Mouse (Mus musculus): Measurements from ENCODE around the gene BC004004.
"Not testable (repeated sequence)": the region's sequence is repeated elsewhere in the genome, so short reads cannot be mapped to it uniquely, and the experiment has no call there.

The BC004004 gene

DNA sequence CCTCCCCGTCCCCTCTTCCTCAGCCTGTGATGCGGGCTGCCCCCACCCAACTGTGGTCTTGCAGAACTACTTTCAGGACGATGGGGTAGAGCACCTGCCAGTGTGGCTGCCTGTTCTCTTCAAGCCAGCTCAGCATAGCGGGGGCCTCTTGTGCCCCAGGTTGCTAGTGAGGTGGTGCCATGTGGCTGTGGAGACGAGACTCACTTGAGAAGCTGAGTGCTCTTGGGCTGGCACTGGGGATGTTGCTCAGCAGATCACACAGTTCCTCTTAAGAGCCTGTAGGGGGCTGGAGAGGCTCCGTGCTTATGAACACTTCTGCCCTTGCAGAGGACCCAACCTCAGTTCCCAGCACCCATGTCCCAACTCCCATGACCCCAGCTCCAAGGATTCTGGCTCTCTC is 29.2 kb downstream of the BC004004 start:
- no peak for DNase-seq (ENCODE audit: low spot score in 2 of 2)

DNA sequence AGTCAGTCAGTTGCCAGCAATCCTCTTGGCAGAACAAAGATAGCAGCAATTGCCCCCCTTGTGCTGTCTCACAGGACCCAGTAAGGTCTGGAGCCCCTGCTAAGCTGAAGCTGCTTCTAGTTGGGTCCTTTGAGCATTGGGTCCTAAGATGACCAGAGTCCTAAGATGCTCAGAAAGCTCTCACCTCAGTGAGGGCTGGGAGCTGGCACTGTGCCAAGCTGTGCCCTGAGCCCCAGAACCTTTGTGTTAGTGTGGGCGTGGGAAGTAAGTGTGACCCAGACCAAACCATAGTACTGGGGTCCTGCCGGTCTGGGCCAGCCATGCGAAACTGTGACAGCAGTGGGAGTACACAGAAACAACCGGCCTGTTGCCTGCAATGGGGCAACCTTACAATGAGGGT is 30.7 kb downstream of the BC004004 start:
- DNase-seq (ENCODE audit: low spot score in 2 of 2): no peak

DNA sequence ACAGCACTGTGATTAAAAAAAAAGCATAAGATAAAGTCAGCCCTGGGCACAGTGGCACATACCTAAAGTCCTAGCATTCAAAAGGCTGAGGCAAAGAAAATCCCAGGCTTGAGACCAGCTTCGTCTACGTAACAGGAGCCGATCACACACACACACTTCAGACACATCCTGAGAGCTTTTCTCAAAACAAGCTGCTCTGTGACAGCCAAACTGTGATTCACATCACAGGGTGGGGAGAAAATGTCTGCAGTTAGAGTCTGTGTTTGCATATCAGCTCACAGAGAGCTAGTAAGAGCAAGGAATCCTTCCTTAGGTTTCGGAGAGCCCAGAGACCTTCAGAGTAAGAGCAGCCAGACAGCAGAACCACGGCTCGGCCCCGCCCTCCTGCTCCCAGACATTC is 32.3 kb downstream of the BC004004 start:
- DNase-seq (ENCODE audit: low spot score in 2 of 2): no peak

DNA sequence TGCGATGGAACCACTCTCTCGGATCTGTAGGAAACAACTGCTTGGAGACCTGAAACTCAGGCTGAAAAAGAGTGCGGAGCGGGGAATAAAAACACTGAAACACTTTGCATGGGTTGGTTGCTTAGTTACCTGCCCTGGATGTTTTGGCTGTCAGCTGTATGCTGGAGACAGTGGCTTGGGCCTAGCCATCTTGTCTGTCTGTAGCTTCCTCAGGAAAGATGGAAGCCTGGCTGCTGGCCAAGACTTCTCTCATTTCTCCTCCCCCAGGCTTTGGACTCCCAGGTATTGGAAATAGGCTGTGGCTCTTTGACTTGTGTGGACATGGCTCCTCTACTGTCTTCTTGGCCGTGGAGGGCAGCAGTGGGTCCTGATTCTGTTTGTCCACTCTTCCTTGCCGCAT is 32.8 kb downstream of the BC004004 start:
- no peak for DNase-seq (ENCODE audit: low spot score in 2 of 2)

DNA sequence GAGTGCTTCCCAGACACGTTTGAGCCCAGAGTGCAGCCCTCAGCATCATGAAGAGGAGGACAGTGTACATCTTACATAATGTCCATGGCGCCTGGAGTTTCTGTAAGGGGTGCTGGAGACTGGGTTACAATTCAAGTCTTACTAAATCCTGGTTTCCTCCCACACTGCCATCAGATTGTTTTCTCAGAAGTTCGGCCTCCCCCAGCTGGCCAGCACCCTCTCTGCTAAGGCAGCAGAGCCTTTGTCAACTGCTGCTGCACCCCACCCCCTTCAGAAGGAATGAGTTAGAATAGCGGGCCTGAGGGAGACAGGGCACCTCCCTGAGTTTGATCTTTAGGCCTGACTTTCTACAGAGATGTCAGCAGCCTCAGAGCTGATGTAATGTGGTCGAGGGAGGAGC is 33.6 kb downstream of the BC004004 start:
- no peak for DNase-seq (ENCODE audit: low spot score in 2 of 2)

DNA sequence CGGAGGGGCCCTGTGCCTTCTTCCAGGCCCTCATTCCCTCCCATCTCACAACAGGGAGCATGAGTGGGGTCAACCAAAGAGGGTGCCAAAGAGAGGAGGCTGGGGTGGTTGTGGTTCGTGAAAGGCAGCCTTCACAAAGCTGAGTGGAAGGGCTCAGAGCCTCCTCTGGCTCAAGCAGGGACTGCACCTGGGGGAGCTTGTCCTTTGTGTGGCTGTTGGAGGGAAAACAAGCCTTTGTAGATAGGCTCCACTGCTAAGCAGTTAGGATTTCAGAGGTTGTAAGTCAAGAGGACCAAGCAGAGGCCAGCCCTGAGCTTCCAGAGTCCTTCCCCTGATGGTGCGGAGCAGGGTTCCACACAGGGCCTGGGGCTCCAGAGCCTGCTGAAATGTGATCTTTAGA is 34.5 kb downstream of the BC004004 start:
- no peak for DNase-seq (ENCODE audit: low spot score in 2 of 2)

DNA sequence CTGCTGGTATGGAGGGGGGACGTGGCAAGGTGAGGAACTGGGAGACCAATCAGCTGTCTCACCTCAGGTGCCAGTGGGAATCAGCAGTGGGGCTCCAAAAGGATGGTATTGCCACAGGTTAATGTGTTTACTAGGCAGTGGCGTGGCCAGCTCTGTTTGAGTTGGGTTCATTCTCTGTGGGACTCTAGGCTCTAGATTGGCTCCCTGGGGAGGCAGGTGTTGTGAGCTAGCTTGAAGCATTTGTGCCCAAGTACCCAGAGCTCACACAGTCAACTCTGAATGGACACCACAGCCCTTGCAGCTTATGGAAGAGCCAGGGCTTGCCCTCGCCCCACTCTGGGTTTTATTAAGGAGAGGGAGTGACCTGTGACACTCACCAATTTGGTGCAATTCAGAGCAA is 35.3 kb downstream of the BC004004 start:
- no peak for DNase-seq (ENCODE audit: low spot score in 2 of 2)

DNA sequence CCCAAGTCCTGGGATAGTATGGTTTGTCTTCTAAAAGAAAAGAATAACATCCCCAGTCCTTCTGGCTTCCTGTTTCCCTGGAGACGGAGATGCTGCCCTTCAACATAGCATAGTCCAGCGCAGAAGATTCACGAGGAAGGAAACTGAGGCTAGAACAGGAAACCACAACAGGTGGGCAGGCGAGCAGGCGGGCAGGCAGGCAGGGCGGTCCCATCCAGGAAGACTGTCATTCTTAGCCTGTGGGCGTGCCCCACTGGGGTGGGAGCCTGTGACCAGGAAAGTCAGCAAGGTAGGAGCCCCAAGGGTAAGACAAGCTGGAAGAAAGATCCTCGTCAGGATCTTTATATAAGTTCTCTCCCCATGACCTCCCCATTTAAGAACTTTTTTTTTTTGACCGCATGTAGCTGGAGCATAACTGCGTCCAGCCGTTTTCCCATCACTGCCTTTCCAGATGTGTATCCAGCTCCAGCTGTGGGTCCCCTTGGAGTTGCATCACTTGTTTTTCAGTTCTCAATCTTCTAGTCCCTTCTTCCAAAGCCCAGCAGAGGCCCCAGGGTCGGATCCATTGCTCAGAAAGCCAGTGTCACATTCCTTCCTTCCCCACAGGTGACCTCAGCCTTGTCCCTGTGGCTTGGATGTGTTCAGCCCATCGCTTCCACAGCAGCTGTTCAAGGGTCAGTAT is 35.9 kb downstream of the BC004004 start:
- no peak for DNase-seq (ENCODE audit: low spot score in 2 of 2)

DNA sequence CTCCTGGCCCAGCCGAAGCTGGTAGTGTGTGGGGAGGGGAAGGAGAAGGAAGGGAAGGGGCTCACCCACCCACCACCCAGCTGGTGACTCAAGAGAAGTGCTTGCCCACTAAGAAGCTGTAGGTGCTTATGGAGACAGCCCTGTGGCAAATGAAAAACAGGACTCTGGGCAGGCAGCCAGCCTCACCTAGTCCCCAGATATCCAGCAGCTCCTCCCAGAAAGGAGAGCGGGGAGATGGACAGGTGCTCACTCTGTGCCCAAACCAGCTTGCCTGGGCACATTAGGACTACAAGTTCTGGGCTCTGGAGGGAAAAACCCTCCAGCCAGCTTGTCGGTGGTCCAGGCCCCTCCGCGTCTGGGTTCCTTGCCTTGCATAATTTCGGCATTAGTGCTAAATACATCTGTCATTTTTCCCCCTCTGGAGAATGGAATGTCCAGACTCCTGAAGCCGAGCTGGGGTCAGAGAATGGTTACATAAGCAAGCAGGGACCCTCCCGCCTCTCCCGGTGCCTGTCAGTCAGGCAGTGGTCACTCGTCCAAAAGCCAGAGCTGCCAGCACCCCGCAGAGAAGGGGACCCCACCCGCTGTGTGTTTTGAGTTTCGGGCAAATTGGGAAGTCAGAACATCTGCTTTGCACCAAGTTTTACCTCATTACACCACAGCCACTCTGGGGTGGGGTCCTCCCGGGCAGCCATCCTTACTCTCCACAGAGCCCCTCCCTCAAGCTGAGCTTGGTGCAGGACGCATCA is 36.6 kb downstream of the BC004004 start:
- no peak for DNase-seq (ENCODE audit: low spot score in 2 of 2)

DNA sequence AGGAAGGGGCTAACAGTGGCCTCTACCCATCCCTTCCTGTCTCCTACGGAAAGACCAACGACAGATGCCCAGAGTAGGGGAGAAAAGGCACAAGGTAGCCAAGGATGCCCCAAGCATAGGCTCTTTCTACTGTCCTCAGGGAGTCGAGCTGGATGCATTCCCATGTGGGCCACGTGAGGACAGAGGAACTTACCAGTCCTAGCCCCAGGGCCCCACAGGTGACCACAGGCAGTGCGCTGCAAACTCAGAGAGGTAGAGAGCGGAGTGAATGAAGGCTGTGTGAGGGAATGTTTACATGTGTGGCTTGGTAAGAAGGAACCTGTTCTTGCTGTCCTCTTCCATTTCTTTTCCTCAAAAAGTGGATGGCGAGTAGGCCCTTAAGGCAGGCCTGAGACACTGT is 37.3 kb downstream of the BC004004 start:
- DNase-seq (ENCODE audit: low spot score in 2 of 2): no peak

DNA sequence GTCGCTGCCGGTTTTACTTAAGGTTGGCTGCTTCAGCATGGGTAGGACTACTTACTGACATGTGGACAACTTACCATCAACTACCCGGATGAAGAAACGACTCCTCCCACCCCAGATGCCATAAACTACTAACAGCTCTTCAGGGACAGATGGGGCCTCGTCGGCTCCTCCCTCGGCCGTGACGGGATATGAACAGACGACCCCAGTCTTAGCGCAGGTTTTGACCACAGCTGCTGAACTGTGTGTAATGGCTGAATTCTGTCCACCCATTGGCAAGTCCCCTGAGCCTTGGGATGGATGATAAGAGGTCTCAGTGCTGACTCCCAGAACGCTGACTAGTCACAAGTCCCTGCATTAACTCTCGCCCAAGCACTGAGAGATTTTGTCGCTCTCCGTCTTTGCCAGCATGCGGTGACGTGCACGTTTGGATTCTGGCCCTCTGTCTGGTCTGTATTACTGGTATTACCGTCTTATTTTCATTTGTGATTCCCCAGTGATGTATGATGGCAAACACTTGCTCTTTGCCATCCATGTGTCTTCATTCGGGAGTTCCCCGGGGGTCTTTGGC is 41.6 kb downstream of the BC004004 start:
- DNase-seq (ENCODE audit: low spot score in 2 of 2): no peak

DNA sequence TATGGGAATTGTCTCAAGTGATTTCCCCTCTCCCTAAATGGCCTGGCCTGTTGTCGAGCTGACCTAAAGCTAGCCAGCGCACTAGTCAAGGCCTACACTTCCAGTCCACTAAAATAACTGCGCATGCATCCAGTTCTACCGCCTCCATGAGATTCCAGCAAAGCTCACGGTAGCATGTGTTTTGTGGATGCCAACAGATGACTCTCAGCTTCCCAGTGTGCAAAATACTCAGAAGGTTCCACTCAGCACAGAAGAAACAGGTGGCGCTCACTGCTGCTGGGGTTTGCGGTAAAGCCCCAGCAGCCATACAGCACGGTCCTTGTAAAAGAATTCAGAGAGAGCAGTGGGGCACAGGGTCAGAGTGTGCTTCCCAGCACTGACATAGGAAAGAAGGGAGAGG is 43.0 kb downstream of the BC004004 start:
- DNase-seq (ENCODE audit: low spot score in 2 of 2): no peak

DNA sequence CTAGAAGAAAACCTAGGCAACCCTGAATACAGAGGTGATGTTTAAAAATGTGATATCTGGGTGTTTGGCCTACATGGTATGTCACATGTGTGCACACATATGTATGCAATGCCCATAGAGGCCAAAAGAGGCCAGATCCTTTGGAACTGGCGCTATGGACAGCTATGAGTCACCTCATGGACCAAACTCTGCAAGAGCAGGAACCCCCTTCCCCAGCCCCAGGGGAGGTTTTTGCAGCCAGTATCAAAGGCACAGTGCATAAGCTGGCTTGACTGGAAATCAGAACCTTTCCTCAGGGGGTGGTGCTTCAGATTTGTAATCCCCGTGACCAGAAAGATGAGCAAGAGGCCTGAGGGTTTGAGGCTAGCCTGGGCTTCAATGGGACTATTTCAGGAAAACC is 43.5 kb downstream of the BC004004 start:
- no peak for DNase-seq (ENCODE audit: low spot score in 2 of 2)

DNA sequence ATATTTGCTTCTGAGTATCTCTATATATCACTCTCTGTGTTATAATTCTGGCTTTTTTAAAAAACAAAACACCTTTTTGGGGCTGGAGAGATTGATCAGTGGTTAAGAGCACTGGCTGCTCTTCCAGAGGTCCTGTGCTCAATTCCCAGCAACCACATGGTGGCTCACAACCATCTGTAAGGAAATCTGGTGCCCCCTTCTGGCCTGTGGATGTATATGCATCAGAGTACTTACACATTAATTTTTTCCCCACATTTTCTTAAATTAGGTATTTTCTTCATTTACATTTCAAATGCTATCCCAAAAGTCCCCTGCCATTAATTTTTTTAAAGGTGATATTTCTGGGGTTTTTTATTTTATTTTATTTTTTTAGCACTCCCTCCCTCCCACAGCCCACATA is 44.7 kb downstream of the BC004004 start:
- DNase-seq (ENCODE audit: low spot score in 2 of 2): no peak

DNA sequence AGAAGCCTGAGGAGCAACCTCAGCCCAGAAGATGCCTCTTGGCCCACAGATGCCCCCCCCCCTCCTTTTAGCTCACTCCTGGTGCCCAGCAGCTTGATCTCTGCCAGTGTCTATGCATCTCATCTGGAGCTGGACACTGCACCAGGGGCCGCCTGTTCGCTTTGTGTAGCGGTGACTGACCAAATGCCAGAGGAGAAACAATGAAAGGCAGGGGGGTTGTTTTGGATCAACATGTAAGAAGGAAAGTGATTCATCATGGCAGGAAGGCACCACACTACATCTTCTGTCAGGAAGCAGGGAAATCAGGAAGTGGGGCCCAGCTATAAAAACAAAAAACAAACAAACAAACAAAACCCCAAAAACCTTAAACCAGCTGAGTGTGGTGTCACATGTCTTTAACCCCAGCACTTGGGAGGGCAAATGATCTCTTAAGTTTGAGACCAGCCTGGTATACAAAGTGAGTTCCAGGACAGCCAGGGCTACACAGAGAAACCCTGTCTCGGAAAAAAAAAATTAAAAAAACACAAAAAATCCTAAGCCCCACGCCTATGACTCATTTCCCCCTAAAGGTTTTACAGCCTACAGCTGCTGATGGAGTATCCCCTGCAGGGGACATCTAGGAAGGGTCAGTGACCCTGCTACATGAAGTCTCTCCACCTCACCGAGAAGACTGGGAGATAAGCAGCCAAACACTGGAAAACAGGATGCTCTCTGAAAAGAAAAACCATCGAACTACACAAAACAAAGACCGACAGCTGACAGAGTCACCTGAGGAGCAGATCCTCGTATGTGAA is 47.3 kb downstream of the BC004004 start:
- DNase-seq (ENCODE audit: low spot score in 2 of 2): no peak

DNA sequence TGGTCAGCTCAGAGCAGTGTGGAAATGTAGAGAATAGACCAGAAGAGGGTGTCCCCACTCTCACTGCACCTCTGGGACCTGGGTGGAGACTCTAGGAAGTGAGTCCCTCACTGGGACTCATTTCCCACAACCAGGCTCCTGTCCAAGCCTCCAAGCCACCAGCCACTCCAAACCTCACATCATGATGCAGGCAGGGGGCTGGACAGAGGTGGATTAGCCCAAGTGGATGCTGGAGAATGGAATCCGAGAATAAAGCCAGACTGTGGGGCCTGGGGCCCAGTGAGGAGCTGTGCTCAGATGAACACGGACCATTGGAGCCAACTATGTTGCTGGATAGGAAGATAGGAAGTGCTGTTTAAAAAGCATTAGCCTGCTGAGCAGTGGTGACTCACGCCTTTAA is 48.3 kb downstream of the BC004004 start:
- no peak for DNase-seq (ENCODE audit: low spot score in 2 of 2)

DNA sequence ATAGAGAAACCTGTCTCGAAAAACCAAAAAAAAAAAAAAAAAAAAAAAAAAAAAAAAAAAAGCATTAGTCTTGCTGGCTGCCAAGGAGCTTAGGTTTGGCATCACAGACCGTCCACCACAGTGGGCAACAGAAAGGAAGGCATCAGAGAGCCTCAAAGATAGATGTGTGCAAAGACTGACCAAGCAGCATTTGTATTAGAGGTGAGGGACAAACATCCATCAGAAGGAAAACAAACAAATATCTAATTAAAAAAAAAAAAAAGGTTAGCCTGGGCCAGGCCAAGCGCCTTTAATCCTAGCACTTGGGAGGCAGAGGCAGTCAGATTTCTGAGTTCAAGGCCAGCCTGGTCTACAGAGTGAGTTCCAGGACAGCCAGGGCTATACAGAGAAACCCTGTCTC is 48.8 kb downstream of the BC004004 start, which contains the start of gene Pi16:
Gene Pi16, plus strand, starts transcription at position 301 of the 400 bp plus-strand sequence.
- DNase-seq (ENCODE audit: low spot score in 2 of 2): not testable (repeated sequence)

DNA sequence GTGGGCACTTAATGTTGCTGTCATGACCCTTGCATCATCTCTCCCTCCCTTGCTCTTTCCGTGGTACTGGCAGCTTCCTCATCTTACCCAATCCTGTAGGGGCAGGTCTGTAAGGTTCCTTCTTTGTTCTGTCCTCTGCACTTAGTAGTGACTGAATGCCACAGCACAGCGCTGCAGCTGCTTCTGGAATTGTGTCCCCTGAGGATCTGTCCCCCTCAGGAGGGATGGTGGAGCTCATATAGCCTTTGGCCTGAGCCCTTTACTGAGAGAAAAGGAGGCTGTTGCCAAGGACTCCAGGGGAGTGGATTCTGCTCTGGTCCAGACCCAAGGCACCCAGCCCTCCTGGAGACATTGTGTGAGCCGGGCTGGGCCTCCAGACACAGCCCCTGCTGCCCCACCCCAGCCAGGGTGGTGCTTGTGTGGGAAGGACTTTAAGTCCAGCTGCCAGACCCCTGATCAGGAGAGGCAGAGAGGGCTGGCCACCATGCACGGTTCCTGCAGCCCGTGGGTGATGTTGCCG is 50.2 kb downstream of the BC004004 start:
- no peak for DNase-seq (ENCODE audit: low spot score in 2 of 2)

DNA sequence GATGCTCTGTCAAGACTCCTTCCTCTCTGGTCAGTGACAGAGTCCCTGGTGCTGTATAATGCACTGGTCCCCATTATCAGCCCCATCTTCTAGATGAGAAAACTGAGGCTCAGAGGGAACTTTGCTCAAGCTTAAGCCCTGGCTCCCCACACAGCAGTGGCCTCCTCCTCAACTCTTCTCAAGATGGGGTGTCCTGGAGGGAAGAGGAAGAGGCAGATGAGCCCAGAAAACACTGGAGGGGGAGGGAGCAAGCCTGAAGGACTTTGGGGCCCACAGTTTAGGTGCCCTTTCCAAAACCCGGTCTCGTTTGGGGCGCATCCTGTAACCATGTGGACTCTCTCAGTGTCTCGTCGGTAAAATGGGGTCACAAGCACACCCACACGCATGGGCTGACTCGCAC is 50.9 kb downstream of the BC004004 start:
- DNase-seq (ENCODE audit: low spot score in 2 of 2): no peak

DNA sequence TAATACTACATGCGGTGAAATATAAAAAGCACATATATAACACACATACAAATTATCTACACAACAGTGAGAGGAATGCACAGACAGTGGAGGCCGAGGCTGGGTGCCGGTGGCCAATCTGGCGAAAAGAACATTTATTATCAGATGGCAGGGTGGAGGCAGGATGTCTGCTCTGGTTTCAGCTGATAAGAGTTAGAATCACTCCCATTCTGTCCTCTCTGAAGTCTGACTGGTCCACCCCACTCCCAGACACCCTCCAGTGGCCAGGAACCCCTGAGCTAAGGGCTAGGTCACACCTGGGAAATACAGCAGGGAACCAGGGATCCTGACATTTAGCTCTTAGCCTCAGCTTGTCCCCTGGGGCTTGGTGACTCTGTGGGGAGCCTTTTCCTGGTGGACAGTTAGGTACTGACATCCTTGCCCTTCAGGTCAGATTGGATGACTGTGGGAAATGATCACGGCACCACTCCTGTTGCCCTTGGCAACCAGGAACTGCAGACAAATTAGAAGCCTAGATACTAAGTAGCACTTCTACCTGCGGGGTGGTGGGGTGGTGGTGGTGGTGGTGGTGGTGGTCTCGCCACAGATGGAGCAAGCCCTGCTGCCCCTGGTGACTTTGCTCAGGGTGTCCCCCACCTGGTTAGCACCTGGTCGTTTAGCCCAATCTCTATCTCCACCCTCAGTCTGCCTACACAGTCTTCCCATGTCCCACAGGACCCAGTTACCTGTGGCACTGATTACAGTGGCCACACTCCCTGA is 51.5 kb downstream of the BC004004 start:
- DNase-seq (ENCODE audit: low spot score in 2 of 2): no peak

Data from urinary bladder, postnatal 36 days (tissue).